Mouse (Mus musculus): ENCODE results near the gene Hoxd8. TPM values are rescaled to one million over a fixed set of nuclear protein-coding genes. Genes with fewer than 3 reads are reported as not detected.

Hoxd8 gene
- polyA plus RNA-seq, 1 experiment from 2014 or later = 0.09 TPM

GRCm38 (mm10) chr2:74688795-74689573 lies 15.4 kb upstream of the Hoxd8 start:
- H3K4me2 ChIP-seq (ENCODE audit: low read length) = no peak overlapping the region
- no peaks in the 10 kb centered on the region for H3K4me1 ChIP-seq (ENCODE audit: control insufficient read depth, insufficient read depth, low read length)
- H3K9me3 ChIP-seq (replicated peaks; ENCODE audit: control insufficient read depth, low read length) = no peaks in the 10 kb centered on the region
- DNase-seq (ENCODE audit: low spot score) (no peak), ATAC-seq (no peak)
- WGBS = 5% methylated on average over 12 of the region's 12 CpGs
- no peak overlapping the region for H3K4me3 ChIP-seq (ENCODE audit: low read depth, low read length)
- H3K27ac ChIP-seq (ENCODE audit: low read depth, low read length) = no peak overlapping the region
- H3K36me3 ChIP-seq (ENCODE audit: control insufficient read depth, insufficient read depth, low read length) = no peaks in the 10 kb centered on the region
- peaks cover 90% of the 10 kb centered on the region for H3K27me3 ChIP-seq (replicated peaks; ENCODE audit: control insufficient read depth, insufficient read depth, low read length)
- no peak overlapping the region for H3K9ac ChIP-seq (ENCODE audit: low read length)

- Histone ChIP-seq H3K4me3 (ENCODE audit: low read depth, low read length) (no peak overlapping the region), H3K36me3 (ENCODE audit: control insufficient read depth, insufficient read depth, low read length) (no peaks in the 10 kb centered on the region), H3K4me2 (ENCODE audit: low read length) (no peak overlapping the region), H3K27ac (ENCODE audit: low read depth, low read length) (no peak overlapping the region), H3K9ac (ENCODE audit: low read length) (no peak overlapping the region), H3K4me1 (ENCODE audit: control insufficient read depth, insufficient read depth, low read length) (no peaks in the 10 kb centered on the region), H3K9me3 (replicated peaks; ENCODE audit: control insufficient read depth, low read length) (no peaks in the 10 kb centered on the region), H3K27me3 (replicated peaks; ENCODE audit: control insufficient read depth, insufficient read depth, low read length) (peaks cover 90% of the 10 kb centered on the region)
- DNase-seq (ENCODE audit: low spot score) (no peak), ATAC-seq (no peak)
- WGBS = under 1% methylated on average over 24 of the region's 24 CpGs
Measured at GRCm38 (mm10) chr2:74689574-74690337, 14.7 kb upstream of the Hoxd8 start.

GRCm38 (mm10) chr2:74690338-74690716 lies 14.1 kb upstream of the Hoxd8 start:
- Histone ChIP-seq H3K9me3 (replicated peaks; ENCODE audit: control insufficient read depth, low read length) (no peaks in the 10 kb centered on the region), H3K4me1 (ENCODE audit: control insufficient read depth, insufficient read depth, low read length) (no peaks in the 10 kb centered on the region), H3K36me3 (ENCODE audit: control insufficient read depth, insufficient read depth, low read length) (no peaks in the 10 kb centered on the region), H3K27me3 (replicated peaks; ENCODE audit: control insufficient read depth, insufficient read depth, low read length) (peaks cover 90% of the 10 kb centered on the region), H3K4me3 (ENCODE audit: low read depth, low read length) (no peak overlapping the region), H3K27ac (ENCODE audit: low read depth, low read length) (no peak overlapping the region), H3K9ac (ENCODE audit: low read length) (no peak overlapping the region), H3K4me2 (ENCODE audit: low read length) (no peak overlapping the region)
- ATAC-seq (no peak), DNase-seq (ENCODE audit: low spot score) (no peak)
- WGBS = 11% methylated on average over 8 of the region's 8 CpGs

- Histone ChIP-seq H3K27ac (ENCODE audit: low read depth, low read length) (no peak within 1 kb of the TSS), H3K4me3 (ENCODE audit: low read depth, low read length) (no peak within 1 kb of the TSS), H3K4me2 (ENCODE audit: low read length) (no peak within 1 kb of the TSS), H3K9ac (ENCODE audit: low read length) (no peak within 1 kb of the TSS), H3K27me3 (replicated peaks; ENCODE audit: control insufficient read depth, insufficient read depth, low read length) (peaks cover 96% of the 10 kb centered on the region), H3K36me3 (ENCODE audit: control insufficient read depth, insufficient read depth, low read length) (no peaks in the 10 kb centered on the region), H3K9me3 (replicated peaks; ENCODE audit: control insufficient read depth, low read length) (no peaks in the 10 kb centered on the region), H3K4me1 (ENCODE audit: control insufficient read depth, insufficient read depth, low read length) (no peaks in the 10 kb centered on the region)
- 1% methylated on average over 56 of the region's 56 CpGs for WGBS
- ATAC-seq = peak; percentile 65; the same call in 1 of the 2 replicates
- DNase-seq (ENCODE audit: low spot score) = peak; percentile 63
Measured at GRCm38 (mm10) chr2:74691022-74691951, 13.1 kb upstream of the Hoxd8 start, which contains the start of gene Hoxd10. TSS of gene Hoxd10 (plus strand) at chr2:74691924.

- Histone ChIP-seq H3K4me1 (ENCODE audit: control insufficient read depth, insufficient read depth, low read length) (no peaks in the 10 kb centered on the region), H3K9ac (ENCODE audit: low read length) (no peak overlapping the region), H3K27me3 (replicated peaks; ENCODE audit: control insufficient read depth, insufficient read depth, low read length) (peaks cover 95% of the 10 kb centered on the region), H3K36me3 (ENCODE audit: control insufficient read depth, insufficient read depth, low read length) (no peaks in the 10 kb centered on the region), H3K27ac (ENCODE audit: low read depth, low read length) (no peak overlapping the region), H3K4me3 (ENCODE audit: low read depth, low read length) (no peak overlapping the region), H3K4me2 (ENCODE audit: low read length) (no peak overlapping the region), H3K9me3 (replicated peaks; ENCODE audit: control insufficient read depth, low read length) (no peaks in the 10 kb centered on the region)
- ATAC-seq (no peak), DNase-seq (ENCODE audit: low spot score) (no peak)
- WGBS = 3% methylated on average over 35 of the region's 35 CpGs
Measured at GRCm38 (mm10) chr2:74691995-74692807, 12.2 kb upstream of the Hoxd8 start.

GRCm38 (mm10) chr2:74692808-74693431 lies 11.5 kb upstream of the Hoxd8 start:
- Histone ChIP-seq H3K27me3 (replicated peaks; ENCODE audit: control insufficient read depth, insufficient read depth, low read length) (peaks cover 95% of the 10 kb centered on the region), H3K36me3 (ENCODE audit: control insufficient read depth, insufficient read depth, low read length) (no peaks in the 10 kb centered on the region), H3K27ac (ENCODE audit: low read depth, low read length) (no peak overlapping the region), H3K4me2 (ENCODE audit: low read length) (no peak overlapping the region), H3K4me3 (ENCODE audit: low read depth, low read length) (no peak overlapping the region), H3K9ac (ENCODE audit: low read length) (no peak overlapping the region), H3K9me3 (replicated peaks; ENCODE audit: control insufficient read depth, low read length) (no peaks in the 10 kb centered on the region), H3K4me1 (ENCODE audit: control insufficient read depth, insufficient read depth, low read length) (peaks cover 3% of the 10 kb centered on the region; the same call in 1 of the 2 replicates)
- no peak for DNase-seq (ENCODE audit: low spot score)
- under 1% methylated on average over 20 of the region's 20 CpGs for WGBS
- no peak for ATAC-seq

GRCm38 (mm10) chr2:74693432-74693827 lies 11.0 kb upstream of the Hoxd8 start:
- no peak for DNase-seq (ENCODE audit: low spot score)
- H3K27me3 ChIP-seq (replicated peaks; ENCODE audit: control insufficient read depth, insufficient read depth, low read length) = peaks cover 95% of the 10 kb centered on the region
- 14% methylated on average over 4 of the region's 4 CpGs for WGBS
- H3K36me3 ChIP-seq (ENCODE audit: control insufficient read depth, insufficient read depth, low read length) = no peaks in the 10 kb centered on the region
- no peak overlapping the region for H3K4me2 ChIP-seq (ENCODE audit: low read length)
- H3K4me3 ChIP-seq (ENCODE audit: low read depth, low read length) = no peak overlapping the region
- no peak overlapping the region for H3K27ac ChIP-seq (ENCODE audit: low read depth, low read length)
- no peak for ATAC-seq
- no peak overlapping the region for H3K9ac ChIP-seq (ENCODE audit: low read length)
- peaks cover 8% of the 10 kb centered on the region; the same call in 1 of the 2 replicates for H3K4me1 ChIP-seq (ENCODE audit: control insufficient read depth, insufficient read depth, low read length)
- H3K9me3 ChIP-seq (replicated peaks; ENCODE audit: control insufficient read depth, low read length) = no peaks in the 10 kb centered on the region

Measured in forebrain, embryonic 14.5 days (tissue).